Mouse (Mus musculus): ENCODE measurements around the gene AL731706.1. TPM values are rescaled to one million over a fixed set of nuclear protein-coding genes. Genes with fewer than 3 reads are reported as not detected.
"Not testable (repeated sequence)": the region's sequence is repeated elsewhere in the genome, so short reads cannot be mapped to it uniquely, and the experiment has no call there.

Gene AL731706.1
- polyA plus RNA-seq, 1 experiment from 2014 or later, result 28.8 TPM

DNA sequence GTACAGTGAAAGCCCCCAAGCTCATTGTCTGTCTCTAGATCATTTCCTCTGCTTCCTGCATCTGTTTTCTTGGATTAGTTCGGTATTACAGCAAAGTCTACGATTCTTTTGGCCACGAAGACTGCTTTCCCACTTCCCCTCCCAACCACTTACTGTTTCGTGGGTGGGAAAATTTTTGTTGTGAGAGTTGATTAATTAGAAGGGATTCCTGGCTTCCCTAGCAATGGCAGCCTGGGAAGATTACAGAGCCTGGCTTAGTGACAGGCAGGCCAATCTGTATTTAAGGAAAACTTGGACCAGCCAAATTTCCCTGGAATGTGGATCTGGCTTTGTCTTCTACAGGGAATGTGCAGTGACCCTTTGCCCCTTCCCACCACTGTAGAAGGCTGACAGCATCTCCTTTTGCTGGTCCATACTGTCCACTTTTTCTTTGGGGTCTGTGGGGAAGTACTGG lies 20.8 kb upstream of the AL731706.1 start:
- peak; percentile 43; the same call in 1 of the 2 replicates for ATAC-seq (ENCODE audit: low FRiP score)
- DNase-seq (ENCODE audit: low spot score), result peak; percentile 25

DNA sequence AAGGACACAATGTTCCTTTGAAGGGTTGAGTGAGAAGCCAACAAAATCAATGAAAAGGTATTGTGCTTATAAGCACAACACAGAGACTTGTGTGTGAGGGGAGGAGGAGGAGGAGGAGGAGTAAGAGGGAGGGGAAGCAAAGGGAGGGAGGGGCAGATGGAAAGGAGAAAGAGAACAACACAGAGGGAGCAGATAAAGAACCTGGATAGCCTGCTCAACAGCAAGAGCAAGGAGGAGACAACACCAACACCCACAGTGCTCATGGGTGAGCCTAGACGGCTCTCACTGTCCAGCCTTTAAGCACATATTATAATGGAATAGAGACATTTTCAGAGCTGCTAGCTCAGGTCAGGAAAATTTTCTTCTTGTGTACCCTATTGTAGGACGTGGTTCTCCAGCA lies 18.1 kb upstream of the AL731706.1 start:
- H3K9me3 ChIP-seq (ENCODE audit: control insufficient read depth, low read length), result no peaks in the 10 kb centered on the region
- no peak overlapping the region for H3K4me3 ChIP-seq (ENCODE audit: low read depth, low read length)
- no peaks in the 10 kb centered on the region for H3K27me3 ChIP-seq (ENCODE audit: control insufficient read depth, insufficient read depth, low read length)
- 0 out of 2 replicates have a peak, but pooled peaks cover 3% of the 10 kb centered on the region for H3K4me1 ChIP-seq (replicated peaks; ENCODE audit: control insufficient read depth, insufficient read depth, low read length)
- no peak for DNase-seq (ENCODE audit: low spot score)
- no peak overlapping the region for H3K9ac ChIP-seq (ENCODE audit: low read depth, low read length)
- ATAC-seq (ENCODE audit: low FRiP score), result no peak
- no peak overlapping the region for H3K27ac ChIP-seq (ENCODE audit: low read depth, low read length)
- no peak overlapping the region for H3K4me2 ChIP-seq (replicated peaks; ENCODE audit: low read depth, low read length)
- 75% methylated on average over 2 of the region's 2 CpGs for WGBS
- no peaks in the 10 kb centered on the region for H3K36me3 ChIP-seq (ENCODE audit: control insufficient read depth, insufficient read depth, low read length)

More for the DNA sequence above, 20.8 kb upstream of the AL731706.1 start:
- H3K9ac ChIP-seq (ENCODE audit: low read depth, low read length), result no peak overlapping the region
- WGBS, result 29% methylated on average over 4 of the region's 4 CpGs
- 0 out of 2 replicates have a peak, but pooled peaks cover 3% of the 10 kb centered on the region for H3K4me1 ChIP-seq (replicated peaks; ENCODE audit: control insufficient read depth, insufficient read depth, low read length)
- H3K27me3 ChIP-seq (ENCODE audit: control insufficient read depth, insufficient read depth, low read length), result no peaks in the 10 kb centered on the region
- no peaks in the 10 kb centered on the region for H3K9me3 ChIP-seq (ENCODE audit: control insufficient read depth, low read length)
- no peak overlapping the region for H3K27ac ChIP-seq (ENCODE audit: low read depth, low read length)
- H3K4me2 ChIP-seq (replicated peaks; ENCODE audit: low read depth, low read length), result no peak overlapping the region
- no peak overlapping the region for H3K4me3 ChIP-seq (ENCODE audit: low read depth, low read length)
- no peaks in the 10 kb centered on the region for H3K36me3 ChIP-seq (ENCODE audit: control insufficient read depth, insufficient read depth, low read length)

DNA sequence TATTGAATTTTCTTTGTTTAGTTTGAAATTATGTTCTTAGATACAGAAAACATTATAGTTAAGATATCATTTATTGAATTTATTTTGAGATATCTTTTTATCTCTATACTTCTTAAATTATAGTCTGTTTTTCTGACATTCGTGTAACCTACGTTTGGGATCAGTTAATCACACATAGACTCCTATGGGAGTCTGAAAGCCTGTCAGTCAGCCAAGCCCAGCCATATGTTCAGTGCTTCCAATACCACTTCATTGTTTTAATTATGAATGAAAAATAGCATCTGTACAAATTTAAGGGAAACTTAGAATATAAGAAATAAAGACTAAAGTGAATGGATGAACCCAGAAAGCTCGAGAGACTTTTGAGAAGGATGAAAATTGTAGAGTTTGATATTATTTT lies 17.4 kb upstream of the AL731706.1 start:
- no peaks in the 10 kb centered on the region for H3K27me3 ChIP-seq (ENCODE audit: control insufficient read depth, insufficient read depth, low read length)
- H3K36me3 ChIP-seq (ENCODE audit: control insufficient read depth, insufficient read depth, low read length), result no peaks in the 10 kb centered on the region
- no peak overlapping the region for H3K9ac ChIP-seq (ENCODE audit: low read depth, low read length)
- ATAC-seq (ENCODE audit: low FRiP score) (no peak), DNase-seq (ENCODE audit: low spot score) (no peak)
- no peak overlapping the region for H3K4me2 ChIP-seq (replicated peaks; ENCODE audit: low read depth, low read length)
- no peaks in the 10 kb centered on the region for H3K9me3 ChIP-seq (ENCODE audit: control insufficient read depth, low read length)
- no peak overlapping the region for H3K4me3 ChIP-seq (ENCODE audit: low read depth, low read length)
- 75% methylated on average over 3 of the region's 3 CpGs for WGBS
- no peak overlapping the region for H3K27ac ChIP-seq (ENCODE audit: low read depth, low read length)
- H3K4me1 ChIP-seq (replicated peaks; ENCODE audit: control insufficient read depth, insufficient read depth, low read length), result 0 out of 2 replicates have a peak, but pooled peaks cover 3% of the 10 kb centered on the region

DNA sequence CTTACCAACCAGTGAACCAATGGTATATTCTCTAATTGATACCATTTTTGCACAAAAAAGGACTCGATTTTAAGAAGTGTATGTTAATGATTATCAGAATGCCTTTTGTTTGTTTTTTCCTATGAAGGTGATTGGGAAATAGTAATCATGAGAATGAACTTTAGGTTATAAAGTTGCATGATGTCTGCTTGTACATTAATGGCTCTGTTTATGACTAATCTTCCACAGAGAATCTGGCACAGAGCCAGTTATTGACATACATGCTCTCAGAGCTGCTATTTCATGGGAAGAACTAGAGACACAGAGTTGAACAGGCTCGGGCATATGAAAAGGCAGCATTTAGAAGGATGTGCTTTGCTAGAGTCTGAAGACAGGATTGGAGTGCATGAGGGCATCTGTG lies 4.9 kb upstream of the AL731706.1 start:
- no peaks in the 10 kb centered on the region for H3K9me3 ChIP-seq (ENCODE audit: control insufficient read depth, low read length)
- H3K4me1 ChIP-seq (replicated peaks; ENCODE audit: control insufficient read depth, insufficient read depth, low read length), result no peaks in the 10 kb centered on the region
- ATAC-seq (ENCODE audit: low FRiP score) (no peak), DNase-seq (ENCODE audit: low spot score) (no peak)
- H3K4me2 ChIP-seq (replicated peaks; ENCODE audit: low read depth, low read length), result no peak overlapping the region
- H3K27ac ChIP-seq (ENCODE audit: low read depth, low read length), result no peak overlapping the region
- H3K4me3 ChIP-seq (ENCODE audit: low read depth, low read length), result no peak overlapping the region
- no peaks in the 10 kb centered on the region for H3K27me3 ChIP-seq (ENCODE audit: control insufficient read depth, insufficient read depth, low read length)
- WGBS, result 73% methylated on average over 2 of the region's 2 CpGs
- no peaks in the 10 kb centered on the region for H3K36me3 ChIP-seq (ENCODE audit: control insufficient read depth, insufficient read depth, low read length)
- no peak overlapping the region for H3K9ac ChIP-seq (ENCODE audit: low read depth, low read length)

DNA sequence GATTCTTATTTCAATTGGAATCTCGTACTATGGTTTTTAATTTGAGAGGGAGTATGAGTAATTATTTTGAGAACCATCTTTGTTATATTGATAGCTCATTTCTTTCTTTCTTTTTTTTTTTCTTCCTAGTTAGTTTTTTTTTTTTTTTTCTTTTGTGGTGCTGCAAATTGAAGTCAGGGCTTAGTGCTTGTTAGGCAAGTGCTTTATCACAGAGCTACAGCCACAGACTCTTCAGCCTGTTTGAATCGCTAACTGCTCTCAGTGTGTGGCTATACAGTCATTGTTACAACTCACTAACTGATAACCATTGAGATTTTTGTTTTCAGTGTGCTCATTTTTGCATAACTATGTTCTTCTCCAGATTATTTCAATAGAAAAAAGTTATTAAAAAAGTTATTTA lies 3.3 kb upstream of the AL731706.1 start:
- Histone ChIP-seq H3K4me3 (ENCODE audit: low read depth, low read length) (no peak overlapping the region), H3K4me1 (replicated peaks; ENCODE audit: control insufficient read depth, insufficient read depth, low read length) (no peaks in the 10 kb centered on the region), H3K27me3 (ENCODE audit: control insufficient read depth, insufficient read depth, low read length) (no peaks in the 10 kb centered on the region), H3K9me3 (ENCODE audit: control insufficient read depth, low read length) (no peaks in the 10 kb centered on the region), H3K4me2 (replicated peaks; ENCODE audit: low read depth, low read length) (no peak overlapping the region), H3K27ac (ENCODE audit: low read depth, low read length) (no peak overlapping the region), H3K36me3 (ENCODE audit: control insufficient read depth, insufficient read depth, low read length) (no peaks in the 10 kb centered on the region), H3K9ac (ENCODE audit: low read depth, low read length) (no peak overlapping the region)
- ATAC-seq (ENCODE audit: low FRiP score), result no peak
- no peak for DNase-seq (ENCODE audit: low spot score)
- 63% methylated on average over 2 of the region's 2 CpGs for WGBS

DNA sequence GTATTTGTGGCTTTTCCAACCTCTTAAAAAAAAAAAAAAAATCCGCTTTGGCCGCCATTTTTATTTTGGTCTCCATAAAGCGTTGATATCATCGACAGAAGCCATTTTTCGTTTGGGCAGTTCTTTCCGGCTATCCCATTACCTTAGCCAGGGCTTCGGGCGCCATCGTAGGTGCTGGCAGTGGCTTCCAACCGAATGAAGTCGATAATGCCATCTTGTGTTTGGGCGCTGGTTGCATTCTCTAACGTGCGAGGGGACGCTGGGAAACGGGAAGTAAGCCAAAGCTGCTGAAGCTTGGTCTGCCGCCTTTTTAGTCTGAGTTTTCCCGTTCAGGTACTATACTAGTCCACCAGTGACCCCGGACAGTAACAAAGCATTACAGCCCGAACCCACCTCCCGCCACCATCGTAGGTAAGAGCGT lies 772 bp upstream of the AL731706.1 start:
- ATAC-seq (ENCODE audit: low FRiP score) (peak; percentile 78), DNase-seq (ENCODE audit: low spot score) (peak; percentile 94)
- peak overlapping the region; percentile 83 for H3K27ac ChIP-seq (ENCODE audit: low read depth, low read length)
- peak overlapping the region; percentile 71 for H3K9ac ChIP-seq (ENCODE audit: low read depth, low read length)
- H3K4me3 ChIP-seq (ENCODE audit: low read depth, low read length), result peak overlapping the region; percentile 74
- H3K4me1 ChIP-seq (replicated peaks; ENCODE audit: control insufficient read depth, insufficient read depth, low read length), result no peaks in the 10 kb centered on the region
- no peaks in the 10 kb centered on the region for H3K9me3 ChIP-seq (ENCODE audit: control insufficient read depth, low read length)
- peak overlapping the region; percentile 34 for H3K4me2 ChIP-seq (replicated peaks; ENCODE audit: low read depth, low read length)
- WGBS, result under 1% methylated on average over 23 of the region's 23 CpGs
- H3K36me3 ChIP-seq (ENCODE audit: control insufficient read depth, insufficient read depth, low read length), result no peaks in the 10 kb centered on the region
- no peaks in the 10 kb centered on the region for H3K27me3 ChIP-seq (ENCODE audit: control insufficient read depth, insufficient read depth, low read length)

DNA sequence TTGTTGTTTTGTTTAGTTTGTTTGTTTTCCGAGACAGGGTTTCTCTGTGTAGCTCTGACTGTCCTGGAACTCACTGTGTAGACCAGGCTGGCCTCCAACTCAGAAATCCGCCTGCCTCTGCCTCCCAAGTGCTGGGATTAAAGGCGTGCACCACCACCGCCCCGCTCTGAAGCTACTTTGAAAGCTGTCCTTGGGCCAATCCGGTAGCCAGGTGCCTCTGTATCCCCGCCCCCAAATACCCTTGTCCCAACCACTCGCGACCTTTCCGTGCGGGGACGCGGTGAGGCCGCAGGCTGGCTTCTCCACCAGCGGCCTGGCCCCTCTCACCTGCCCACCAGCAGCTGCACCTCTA lies 497 bp downstream of the AL731706.1 start:
- H3K36me3 ChIP-seq (ENCODE audit: control insufficient read depth, insufficient read depth, low read length); H3K27me3 ChIP-seq (ENCODE audit: control insufficient read depth, insufficient read depth, low read length); H3K4me1 ChIP-seq (replicated peaks; ENCODE audit: control insufficient read depth, insufficient read depth, low read length); H3K9me3 ChIP-seq (ENCODE audit: control insufficient read depth, low read length); DNase-seq (ENCODE audit: low spot score): not testable (repeated sequence)
- peak overlapping the region; percentile 80 for H3K9ac ChIP-seq (ENCODE audit: low read depth, low read length)
- H3K4me2 ChIP-seq (replicated peaks; ENCODE audit: low read depth, low read length), result peak overlapping the region; percentile 37
- peak; percentile 81 for ATAC-seq (ENCODE audit: low FRiP score)
- peak overlapping the region; percentile 74 for H3K4me3 ChIP-seq (ENCODE audit: low read depth, low read length)
- WGBS, result 7% methylated on average over 15 of the region's 15 CpGs
- H3K27ac ChIP-seq (ENCODE audit: low read depth, low read length), result peak overlapping the region; percentile 83

DNA sequence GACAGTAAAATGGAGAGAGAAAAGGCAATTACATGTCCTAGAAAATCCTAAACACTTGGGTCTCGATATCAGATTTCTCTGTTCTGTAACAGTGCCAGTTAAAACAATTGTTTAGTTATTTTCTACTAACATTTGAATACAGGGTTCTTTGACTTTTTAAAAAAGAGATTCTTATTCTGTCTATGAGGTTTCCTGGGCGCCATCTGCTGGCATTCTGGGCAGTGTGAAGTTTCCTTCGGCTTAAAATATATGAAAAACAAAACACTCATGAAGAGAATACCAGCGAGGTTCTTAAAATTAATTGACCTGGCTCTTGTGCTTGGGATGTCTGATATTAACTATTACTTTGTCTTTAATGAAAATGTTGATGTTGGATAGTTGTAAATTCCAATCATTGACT lies 4.3 kb downstream of the AL731706.1 start:
- Histone ChIP-seq H3K9me3 (ENCODE audit: control insufficient read depth, low read length) (no peaks in the 10 kb centered on the region), H3K4me2 (replicated peaks; ENCODE audit: low read depth, low read length) (no peak overlapping the region), H3K27ac (ENCODE audit: low read depth, low read length) (no peak overlapping the region), H3K36me3 (ENCODE audit: control insufficient read depth, insufficient read depth, low read length) (no peaks in the 10 kb centered on the region), H3K4me1 (replicated peaks; ENCODE audit: control insufficient read depth, insufficient read depth, low read length) (no peaks in the 10 kb centered on the region), H3K9ac (ENCODE audit: low read depth, low read length) (no peak overlapping the region), H3K27me3 (ENCODE audit: control insufficient read depth, insufficient read depth, low read length) (no peaks in the 10 kb centered on the region), H3K4me3 (ENCODE audit: low read depth, low read length) (no peak overlapping the region)
- DNase-seq (ENCODE audit: low spot score) (peak; percentile 28), ATAC-seq (ENCODE audit: low FRiP score) (no peak)
- 74% methylated on average over 4 of the region's 4 CpGs for WGBS

DNA sequence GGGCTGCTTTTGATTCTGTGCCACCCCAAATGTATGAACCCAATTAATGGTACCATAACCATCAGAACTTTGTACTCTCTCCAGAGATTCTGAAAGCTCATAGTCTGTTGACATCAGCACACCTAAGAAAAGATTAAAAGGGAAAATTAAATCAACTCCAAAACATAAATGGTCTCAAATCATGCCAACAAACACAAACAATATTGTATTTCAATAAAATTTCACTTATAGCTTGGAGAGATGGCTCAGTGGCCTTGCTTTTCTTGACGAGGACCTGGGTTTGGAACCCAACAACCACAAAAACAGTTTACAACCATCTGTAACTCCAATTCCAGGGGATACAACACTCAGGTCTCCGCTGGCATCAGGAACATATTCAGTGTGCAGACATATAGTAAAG lies 5.6 kb downstream of the AL731706.1 start, which contains the start of gene AL731706.2:
Gene AL731706.2 (minus strand): TSS at position 101 of the 400 bp plus-strand sequence.
- WGBS, result 95% methylated on average over 2 of the region's 2 CpGs

More for the DNA sequence above, 5.6 kb downstream of the AL731706.1 start, which contains the start of gene AL731706.2:
- no peak for DNase-seq (ENCODE audit: low spot score)
- Histone ChIP-seq H3K27me3 (ENCODE audit: control insufficient read depth, insufficient read depth, low read length) (no peaks in the 10 kb centered on the region), H3K9ac (ENCODE audit: low read depth, low read length) (no peak within 1 kb of the TSS), H3K4me2 (replicated peaks; ENCODE audit: low read depth, low read length) (no peak within 1 kb of the TSS), H3K9me3 (ENCODE audit: control insufficient read depth, low read length) (no peaks in the 10 kb centered on the region), H3K4me1 (replicated peaks; ENCODE audit: control insufficient read depth, insufficient read depth, low read length) (no peaks in the 10 kb centered on the region), H3K27ac (ENCODE audit: low read depth, low read length) (no peak within 1 kb of the TSS), H3K4me3 (ENCODE audit: low read depth, low read length) (no peak within 1 kb of the TSS), H3K36me3 (ENCODE audit: control insufficient read depth, insufficient read depth, low read length) (no peaks in the 10 kb centered on the region)
- no peak for ATAC-seq (ENCODE audit: low FRiP score)

All from hindbrain, embryonic 11.5 days (tissue).